Mouse (Mus musculus) neural tube, embryonic 12.5 days (tissue): ENCODE measurements around the gene Gpr179. TPM values are rescaled to one million over a fixed set of nuclear protein-coding genes. Genes with fewer than 3 reads are reported as not detected.

Experiments used
- ATAC-seq: fragments of 200-750 bp; cut with Nextera tagmentation; 2 replicates; pipeline ENCODE4 v1.8.0; 2017; ENCODE audit warnings: low read depth, mild to moderate bottlenecking, moderate TSS enrichment, moderate library complexity; ENCODE audit not compliant: low FRiP score
- H3K27ac ChIP-seq: fragments of 300-500 bp; sonication (generic); 2 replicates; pipeline ENCODE4 v1.5.1; 2016
- H3K27me3 ChIP-seq: fragments of 300-500 bp; sonication (generic); replicated peaks from 2 replicates; pipeline ENCODE4 v1.6.1; 2016; ENCODE audit warnings: mild to moderate bottlenecking
- H3K36me3 ChIP-seq: fragments of 300-500 bp; sonication (generic); 2 replicates; pipeline ENCODE4 v1.6.1; 2016; ENCODE audit warnings: mild to moderate bottlenecking
- H3K4me1 ChIP-seq: fragments of 300-500 bp; sonication (generic); 2 replicates; pipeline ENCODE4 v1.6.1; 2016
- H3K4me2 ChIP-seq: fragments of 300-500 bp; sonication (generic); replicated peaks from 2 replicates; pipeline ENCODE4 v1.6.1; 2016; ENCODE audit warnings: mild to moderate bottlenecking
- H3K4me3 ChIP-seq: fragments of 300-500 bp; sonication (generic); 2 replicates; pipeline ENCODE4 v1.5.1; 2016
- H3K9ac ChIP-seq: fragments of 300-500 bp; sonication (generic); 2 replicates; pipeline ENCODE4 v1.6.1; 2016; ENCODE audit warnings: mild to moderate bottlenecking
- H3K9me3 ChIP-seq: fragments of 300-500 bp; sonication (generic); 2 replicates; pipeline ENCODE4 v1.6.1; 2016; ENCODE audit warnings: mild to moderate bottlenecking
- WGBS: fragments of 180-500 bp; shearing (Covaris S2); methylation state at CpG from one replicate; pipeline ENCODE4 v1.1.7; 2016; 5-methylcytosine and 5-hydroxymethylcytosine counted together
- polyA plus RNA-seq: library from polyadenylated mRNA; unstranded; fragments of >200 nt; fragmentation: Nextera tagmentation; extraction: Ambion mirVana; gene quantifications from 2 replicates; pipeline ENCODE4 v1.2.1, GENCODE M21; 2016

Gpr179 gene
- polyA plus RNA-seq, 1 experiment from 2014 or later: 0.19 TPM

GRCm38 (mm10) chr11:97299939-97300338 lies 51.9 kb downstream of the Gpr179 start:
- no peaks in the 10 kb centered on the region for H3K4me1 ChIP-seq
- no peak overlapping the region for H3K4me2 ChIP-seq
- no peaks in the 10 kb centered on the region for H3K36me3 ChIP-seq
- no peak overlapping the region for H3K9ac ChIP-seq
- no peak overlapping the region for H3K4me3 ChIP-seq
- WGBS: 97% methylated on average over 2 of the region's 2 CpGs
- no peaks in the 10 kb centered on the region for H3K27me3 ChIP-seq
- H3K27ac ChIP-seq: no peak overlapping the region
- ATAC-seq: no peak
- no peaks in the 10 kb centered on the region for H3K9me3 ChIP-seq

- no peaks in the 10 kb centered on the region for H3K36me3 ChIP-seq
- WGBS: 88% methylated on average over 3 of the region's 4 CpGs
- ATAC-seq: no peak
- no peaks in the 10 kb centered on the region for H3K9me3 ChIP-seq
- H3K27me3 ChIP-seq: no peaks in the 10 kb centered on the region
- no peak overlapping the region for H3K9ac ChIP-seq
- H3K4me1 ChIP-seq: no peaks in the 10 kb centered on the region
- H3K4me2 ChIP-seq: no peak overlapping the region
- no peak overlapping the region for H3K27ac ChIP-seq
- H3K4me3 ChIP-seq: no peak overlapping the region
Observed at GRCm38 (mm10) chr11:97296542-97296941, 55.3 kb downstream of the Gpr179 start.

- Histone ChIP-seq H3K27me3 (no peaks in the 10 kb centered on the region), H3K36me3 (no peaks in the 10 kb centered on the region), H3K9ac (no peak overlapping the region), H3K4me3 (no peak overlapping the region), H3K4me2 (no peak overlapping the region), H3K9me3 (no peaks in the 10 kb centered on the region), H3K27ac (no peak overlapping the region), H3K4me1 (no peaks in the 10 kb centered on the region)
- no peak for ATAC-seq
- 95% methylated on average over 1 of the region's 1 CpGs for WGBS
Observed at GRCm38 (mm10) chr11:97292731-97293130, 59.1 kb downstream of the Gpr179 start.

- Histone ChIP-seq H3K9ac (no peak overlapping the region), H3K27ac (no peak overlapping the region), H3K4me2 (no peak overlapping the region), H3K27me3 (no peaks in the 10 kb centered on the region), H3K36me3 (no peaks in the 10 kb centered on the region), H3K4me3 (no peak overlapping the region), H3K4me1 (no peaks in the 10 kb centered on the region), H3K9me3 (no peaks in the 10 kb centered on the region)
- 61% methylated on average over 12 of the region's 12 CpGs for WGBS
- no peak for ATAC-seq
Observed at GRCm38 (mm10) chr11:97289276-97290230, 62.3 kb downstream of the Gpr179 start.

- no peak for ATAC-seq
- Histone ChIP-seq H3K4me2 (no peak overlapping the region), H3K9me3 (no peaks in the 10 kb centered on the region), H3K27me3 (no peaks in the 10 kb centered on the region), H3K36me3 (no peaks in the 10 kb centered on the region), H3K27ac (no peak overlapping the region), H3K4me3 (no peak overlapping the region), H3K9ac (no peak overlapping the region), H3K4me1 (no peaks in the 10 kb centered on the region)
Observed at GRCm38 (mm10) chr11:97287643-97288042, 64.2 kb downstream of the Gpr179 start.

GRCm38 (mm10) chr11:97286973-97287372 lies 64.9 kb downstream of the Gpr179 start:
- no peak for ATAC-seq
- no peaks in the 10 kb centered on the region for H3K36me3 ChIP-seq
- H3K4me1 ChIP-seq: no peaks in the 10 kb centered on the region
- no peak overlapping the region for H3K9ac ChIP-seq
- no peak overlapping the region for H3K27ac ChIP-seq
- no peaks in the 10 kb centered on the region for H3K27me3 ChIP-seq
- no peak overlapping the region for H3K4me2 ChIP-seq
- WGBS: 60% methylated on average over 6 of the region's 6 CpGs
- H3K9me3 ChIP-seq: no peaks in the 10 kb centered on the region
- no peak overlapping the region for H3K4me3 ChIP-seq

GRCm38 (mm10) chr11:97285852-97286775 lies 65.8 kb downstream of the Gpr179 start:
- 82% methylated on average over 9 of the region's 9 CpGs for WGBS
- Histone ChIP-seq H3K4me1 (no peaks in the 10 kb centered on the region), H3K4me3 (no peak overlapping the region), H3K9me3 (no peaks in the 10 kb centered on the region), H3K27ac (no peak overlapping the region), H3K9ac (no peak overlapping the region), H3K27me3 (no peaks in the 10 kb centered on the region), H3K36me3 (no peaks in the 10 kb centered on the region), H3K4me2 (no peak overlapping the region)
- ATAC-seq: no peak

- H3K9ac ChIP-seq: no peak overlapping the region
- WGBS: 80% methylated on average over 4 of the region's 4 CpGs
- ATAC-seq: no peak
- H3K9me3 ChIP-seq: no peaks in the 10 kb centered on the region
- H3K4me1 ChIP-seq: no peaks in the 10 kb centered on the region
- H3K4me3 ChIP-seq: no peak overlapping the region
- H3K36me3 ChIP-seq: no peaks in the 10 kb centered on the region
- H3K27ac ChIP-seq: no peak overlapping the region
- H3K27me3 ChIP-seq: no peaks in the 10 kb centered on the region
- no peak overlapping the region for H3K4me2 ChIP-seq
Observed at GRCm38 (mm10) chr11:97284854-97285253, 67.0 kb downstream of the Gpr179 start.

- Histone ChIP-seq H3K4me2 (no peak overlapping the region), H3K9me3 (no peaks in the 10 kb centered on the region), H3K27me3 (no peaks in the 10 kb centered on the region), H3K4me1 (peaks cover 13% of the 10 kb centered on the region), H3K36me3 (no peaks in the 10 kb centered on the region), H3K4me3 (no peak overlapping the region), H3K9ac (no peak overlapping the region), H3K27ac (no peak overlapping the region)
- no peak for ATAC-seq
- 87% methylated on average over 6 of the region's 6 CpGs for WGBS
Observed at GRCm38 (mm10) chr11:97282179-97282578, 69.7 kb downstream of the Gpr179 start.

Other genes with a start within 250 kb of the Gpr179 start
- gene Tbx21, start 236.7 kb downstream of the Gpr179 start, polyA plus RNA-seq: 0.13 TPM in 1 of 2 replicates, not detected in the other
- 9.5 and 10.5 TPM in 2 replicates for gene Tbkbp1, start 200.6 kb downstream of the Gpr179 start, polyA plus RNA-seq
- gene Kpnb1, start 164.2 kb downstream of the Gpr179 start, polyA plus RNA-seq: 52.8 and 53.1 TPM in 2 replicates
- 127 and 133 TPM in 2 replicates for gene Npepps, start 71.4 kb downstream of the Gpr179 start, polyA plus RNA-seq
- gene Mrpl45, start 36.4 kb downstream of the Gpr179 start, polyA plus RNA-seq: 42.3 and 48.9 TPM in 2 replicates
- gene Socs7, start 10.5 kb upstream of the Gpr179 start, polyA plus RNA-seq: 7.9 and 9.0 TPM in 2 replicates
- 8.3 and 9.3 TPM in 2 replicates for gene Arhgap23, start 63.5 kb upstream of the Gpr179 start, polyA plus RNA-seq
- 0.66 and 0.87 TPM in 2 replicates for gene 4933428G20Rik, start 148.3 kb upstream of the Gpr179 start, polyA plus RNA-seq
- gene Srcin1, start 224.1 kb upstream of the Gpr179 start, polyA plus RNA-seq: 6.4 and 7.9 TPM in 2 replicates